Mouse (Mus musculus) olfactory bulb, adult 2 months (tissue): ENCODE results near the gene Fastkd5.

Source experiments
- CTCF ChIP-seq: fragments of 200-500 bp; IDR thresholded peaks from 2 replicates; pipeline ENCODE4 v1.5.1; 2012; ENCODE audit warnings: low read depth, mild to moderate bottlenecking, low read length, moderate library complexity; ENCODE audit not compliant: insufficient read depth
- POLR2A ChIP-seq: fragments of 200-500 bp; IDR thresholded peaks from 2 replicates; pipeline ENCODE4 v1.6.1; 2012; ENCODE audit warnings: mild to moderate bottlenecking, low read depth, low read length, moderate library complexity; ENCODE audit not compliant: insufficient read depth

- TF ChIP-seq CTCF (no peak), POLR2A (no peak)
Measured at GRCm38 (mm10) chr2:130635847-130636246, 6.0 kb upstream of the Fastkd5 start.
